Mouse (Mus musculus): Measurements from ENCODE around the gene Rspry1.

- no peak for TF ChIP-seq CTCF (IDR thresholded peaks at IDR 0.05; ENCODE audit: low read depth, low read length)
- no peak for TF ChIP-seq POLR2A (IDR thresholded peaks at IDR 0.05; ENCODE audit: borderline replicate concordance, low read depth, low read length)
Measured at GRCm38 (mm10) chr8:94702156-94702555, 100.4 kb downstream of the Rspry1 start.

Measured in bone marrow macrophage, adult 2 months (primary cell).